Mouse (Mus musculus): ENCODE results near the gene Olfr835. TPM values are rescaled to one million over a fixed set of nuclear protein-coding genes. Genes with fewer than 3 reads are reported as not detected.

Olfr835 gene
- not detected for total RNA-seq (2021)

DNA sequence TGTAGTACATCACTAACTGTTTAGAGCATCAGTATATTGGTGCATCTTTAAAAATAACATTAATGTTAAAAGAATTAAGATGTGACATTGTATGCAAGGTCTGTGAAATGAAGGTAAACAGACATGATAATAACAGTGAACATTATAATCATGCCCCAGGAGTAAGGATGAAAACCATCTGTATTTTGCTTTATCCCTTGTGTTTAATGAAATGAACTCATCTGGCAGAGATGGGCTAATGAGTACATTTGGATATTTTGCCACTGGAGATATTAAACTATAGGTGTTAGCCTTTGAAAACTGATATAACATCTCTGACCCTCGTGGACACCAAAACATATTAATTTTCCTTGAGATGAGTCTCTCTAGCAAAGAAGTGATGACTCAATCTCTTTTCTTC is at the start of gene Olfr835:
TSS of gene Olfr835 (plus strand) at position 301 of the 400 bp plus-strand sequence.
- intact Hi-C loops (cut with DNase I), result no loop called here
- no peak for DNase-seq (ENCODE audit: low spot score in 2 of 2)

DNA sequence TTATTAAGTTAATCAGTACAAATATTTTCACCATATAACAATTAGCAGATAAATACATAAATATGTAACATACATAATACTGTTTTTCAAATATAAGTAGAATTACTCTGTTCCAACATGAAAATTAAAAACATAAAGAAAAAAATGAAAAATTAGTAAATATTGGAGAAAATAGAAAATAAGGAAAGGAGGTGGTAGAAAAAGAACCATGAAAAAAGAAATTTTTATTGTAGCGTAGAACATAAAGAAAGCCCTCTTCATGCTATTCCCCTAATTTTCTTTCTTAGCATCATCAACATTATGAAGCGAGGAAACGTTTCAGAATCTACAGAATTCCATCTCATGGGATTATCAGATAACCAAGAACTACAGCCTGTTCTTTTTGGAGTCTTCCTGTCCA is 44.8 kb upstream of the Olfr835 start, which contains the start of gene Olfr834:
TSS of gene Olfr834 (plus strand) at position 301 of the 400 bp plus-strand sequence.
- DNase-seq (ENCODE audit: low spot score in 2 of 2), result no peak

DNA sequence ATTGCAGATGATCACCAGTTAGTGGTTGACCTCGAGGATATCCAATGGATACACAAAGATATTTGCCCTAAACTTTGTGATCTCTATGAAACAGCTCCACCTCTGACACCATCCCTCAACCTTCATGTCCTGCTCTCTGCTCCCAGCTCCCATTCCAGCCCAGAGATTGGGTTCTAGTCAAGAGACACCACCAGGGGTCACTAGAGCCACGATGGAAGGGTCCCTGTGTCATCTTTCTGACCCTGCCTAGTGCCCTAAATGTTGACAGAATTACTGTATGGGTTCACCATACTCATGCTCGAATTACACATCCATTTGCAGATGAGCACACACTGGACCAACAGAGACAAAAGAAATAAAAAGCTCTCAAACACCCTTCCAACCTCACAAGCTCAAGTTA is 52.5 kb downstream of the Olfr835 start:
- intact Hi-C loops (cut with DNase I), result no loop called here
- no peak for DNase-seq (ENCODE audit: low spot score in 2 of 2)

More for the DNA sequence above, 44.8 kb upstream of the Olfr835 start, which contains the start of gene Olfr834:
- intact Hi-C loops (cut with DNase I), result no loop called here

Other genes starting within 250 kb of the Olfr835 start
- not detected for gene Olfr828, start 213.2 kb upstream of the Olfr835 start, total RNA-seq (2021)
- not detected for gene Olfr829, start 177.8 kb upstream of the Olfr835 start, total RNA-seq (2021)
- gene Olfr830, start 158.0 kb upstream of the Olfr835 start, total RNA-seq (2021), result not detected
- not detected for gene Olfr832, start 95.6 kb upstream of the Olfr835 start, total RNA-seq (2021)
- not detected for gene Olfr834, start 44.7 kb upstream of the Olfr835 start, total RNA-seq (2021)
- not detected for gene Olfr836, start 87.6 kb downstream of the Olfr835 start, total RNA-seq (2021)
- not detected for gene Olfr837, start 103.6 kb downstream of the Olfr835 start, total RNA-seq (2021)
- under 1 TPM; 0.05 to 0.14 TPM for gene Olfr839-ps1, start 144.6 kb downstream of the Olfr835 start, total RNA-seq (2021)
- gene Olfr843, start 219.3 kb downstream of the Olfr835 start, total RNA-seq (2021), result not detected

Measured in left cerebral cortex, postnatal 25 days (tissue).